Mouse (Mus musculus): ENCODE results near the gene Tbc1d4. TPM values are rescaled to one million over a fixed set of nuclear protein-coding genes. Genes with fewer than 3 reads are reported as not detected.
A peak's percentile ranks its signal among the peaks of the same experiment; 100 is the strongest.

The Tbc1d4 gene
- polyA plus RNA-seq, 1 experiment from 2014 or later, result 8.8 TPM

GRCm38 (mm10) chr14:101477827-101478220 lies 131.2 kb downstream of the Tbc1d4 start:
- no peak overlapping the region for H3K4me3 ChIP-seq
- no peak for ATAC-seq (replicated peaks)
- WGBS, result 90% methylated on average over 5 of the region's 5 CpGs
- no peak overlapping the region for H3K27ac ChIP-seq
- H3K27me3 ChIP-seq (replicated peaks), result no peaks in the 10 kb centered on the region
- no peaks in the 10 kb centered on the region for H3K9me3 ChIP-seq
- no peak overlapping the region for H3K4me2 ChIP-seq
- H3K4me1 ChIP-seq, result no peaks in the 10 kb centered on the region
- H3K36me3 ChIP-seq (replicated peaks), result no peaks in the 10 kb centered on the region
- H3K9ac ChIP-seq, result no peak overlapping the region

GRCm38 (mm10) chr14:101477081-101477826 lies 131.7 kb downstream of the Tbc1d4 start:
- H3K27me3 ChIP-seq (replicated peaks), result no peaks in the 10 kb centered on the region
- H3K9ac ChIP-seq, result no peak overlapping the region
- no peak for ATAC-seq (replicated peaks)
- H3K4me3 ChIP-seq, result no peak overlapping the region
- no peaks in the 10 kb centered on the region for H3K36me3 ChIP-seq (replicated peaks)
- no peak overlapping the region for H3K27ac ChIP-seq
- WGBS, result 82% methylated on average over 20 of the region's 20 CpGs
- no peaks in the 10 kb centered on the region for H3K9me3 ChIP-seq
- no peaks in the 10 kb centered on the region for H3K4me1 ChIP-seq
- no peak overlapping the region for H3K4me2 ChIP-seq

GRCm38 (mm10) chr14:101469475-101470093 lies 139.4 kb downstream of the Tbc1d4 start:
- 90% methylated on average over 5 of the region's 5 CpGs for WGBS
- no peak for ATAC-seq (replicated peaks)
- no peaks in the 10 kb centered on the region for H3K27me3 ChIP-seq (replicated peaks)

DNA sequence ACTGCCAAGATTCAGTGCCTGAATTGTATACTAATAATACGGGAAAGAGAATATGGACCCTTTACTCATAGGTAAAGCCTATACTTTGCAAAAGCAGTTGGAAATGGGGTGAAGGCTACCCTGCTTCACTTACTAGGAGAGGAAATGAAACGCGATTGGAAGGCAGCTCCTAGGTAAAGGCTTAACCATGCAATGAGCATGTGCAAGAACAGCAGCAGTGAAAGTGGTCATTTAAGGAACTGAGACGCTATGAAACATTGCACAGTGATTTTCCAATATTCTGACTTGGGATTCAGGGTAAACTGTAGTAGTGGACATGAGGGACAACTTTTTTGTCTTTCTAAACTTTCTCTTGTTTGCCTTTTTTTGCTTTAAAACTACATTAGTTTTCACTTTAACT lies 140.8 kb downstream of the Tbc1d4 start:
- Histone ChIP-seq H3K36me3 (replicated peaks) (no peaks in the 10 kb centered on the region), H3K27ac (no peak overlapping the region), H3K4me3 (no peak overlapping the region), H3K27me3 (replicated peaks) (no peaks in the 10 kb centered on the region), H3K9ac (no peak overlapping the region), H3K4me1 (no peaks in the 10 kb centered on the region), H3K9me3 (no peaks in the 10 kb centered on the region), H3K4me2 (no peak overlapping the region)
- no peak for ATAC-seq (replicated peaks)
- 91% methylated on average over 4 of the region's 4 CpGs for WGBS

More at GRCm38 (mm10) chr14:101469475-101470093, 139.4 kb downstream of the Tbc1d4 start:
- H3K4me3 ChIP-seq, result no peak overlapping the region
- no peak overlapping the region for H3K4me2 ChIP-seq
- H3K4me1 ChIP-seq, result no peaks in the 10 kb centered on the region
- no peak overlapping the region for H3K9ac ChIP-seq
- no peaks in the 10 kb centered on the region for H3K9me3 ChIP-seq
- H3K36me3 ChIP-seq (replicated peaks), result no peaks in the 10 kb centered on the region
- H3K27ac ChIP-seq, result no peak overlapping the region

GRCm38 (mm10) chr14:101467532-101467931 lies 141.5 kb downstream of the Tbc1d4 start:
- Histone ChIP-seq H3K4me1 (no peaks in the 10 kb centered on the region), H3K9ac (no peak overlapping the region), H3K9me3 (no peaks in the 10 kb centered on the region), H3K4me3 (no peak overlapping the region), H3K36me3 (replicated peaks) (no peaks in the 10 kb centered on the region), H3K27me3 (replicated peaks) (no peaks in the 10 kb centered on the region), H3K27ac (no peak overlapping the region), H3K4me2 (no peak overlapping the region)
- 91% methylated on average over 1 of the region's 1 CpGs for WGBS
- no peak for ATAC-seq (replicated peaks)

DNA sequence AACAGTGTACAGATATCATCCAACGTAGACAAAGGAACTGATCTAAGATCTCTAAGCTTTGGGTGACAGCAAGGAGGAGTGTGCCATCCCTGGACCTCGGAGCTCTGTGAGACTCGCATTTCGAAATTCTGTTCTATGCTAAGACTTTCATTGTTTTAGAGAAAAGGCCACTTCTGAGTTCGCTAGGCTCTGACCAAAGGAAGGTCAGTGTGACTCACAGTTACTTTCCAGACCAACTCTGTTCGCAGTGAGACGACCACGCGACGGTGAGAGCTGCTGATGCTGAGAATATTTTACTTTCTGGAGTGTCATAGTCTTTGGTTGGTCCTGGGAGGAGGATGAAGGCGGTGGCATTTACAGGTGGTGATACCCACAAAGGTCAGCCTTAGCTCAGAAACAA lies 142.5 kb downstream of the Tbc1d4 start:
- H3K4me3 ChIP-seq, result no peak overlapping the region
- H3K9me3 ChIP-seq, result no peaks in the 10 kb centered on the region
- no peak overlapping the region for H3K4me2 ChIP-seq
- 89% methylated on average over 11 of the region's 11 CpGs for WGBS
- H3K9ac ChIP-seq, result no peak overlapping the region
- H3K4me1 ChIP-seq, result no peaks in the 10 kb centered on the region
- no peak overlapping the region for H3K27ac ChIP-seq
- ATAC-seq (replicated peaks), result no peak
- no peaks in the 10 kb centered on the region for H3K36me3 ChIP-seq (replicated peaks)
- H3K27me3 ChIP-seq (replicated peaks), result no peaks in the 10 kb centered on the region

DNA sequence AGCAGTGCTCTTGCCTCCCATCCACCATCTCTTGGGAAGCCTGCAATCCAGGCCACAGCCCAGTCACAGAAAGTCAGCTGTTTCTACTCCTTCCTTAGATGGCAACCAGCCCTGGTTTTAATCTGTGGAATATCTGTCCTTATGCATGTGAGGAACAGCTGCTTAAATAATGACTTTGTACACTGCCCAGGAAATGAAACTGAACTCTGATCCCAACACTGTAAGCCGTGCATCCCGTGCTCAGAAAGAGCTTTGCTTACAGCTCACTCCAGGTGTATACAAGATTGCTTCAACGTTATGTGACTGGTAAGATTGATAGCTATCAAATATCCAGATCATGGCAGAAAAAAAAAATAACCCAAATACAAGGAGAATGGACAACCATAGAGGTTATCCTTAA lies 143.1 kb downstream of the Tbc1d4 start:
- no peaks in the 10 kb centered on the region for H3K9me3 ChIP-seq
- H3K4me2 ChIP-seq, result no peak overlapping the region
- H3K4me3 ChIP-seq, result no peak overlapping the region
- H3K27ac ChIP-seq, result no peak overlapping the region
- H3K27me3 ChIP-seq (replicated peaks), result no peaks in the 10 kb centered on the region
- no peak for ATAC-seq (replicated peaks)
- H3K36me3 ChIP-seq (replicated peaks), result no peaks in the 10 kb centered on the region
- WGBS, result 91% methylated on average over 3 of the region's 3 CpGs
- no peaks in the 10 kb centered on the region for H3K4me1 ChIP-seq
- H3K9ac ChIP-seq, result no peak overlapping the region

- Histone ChIP-seq H3K4me3 (no peak overlapping the region), H3K4me2 (no peak overlapping the region), H3K4me1 (no peaks in the 10 kb centered on the region), H3K36me3 (replicated peaks) (no peaks in the 10 kb centered on the region), H3K9ac (no peak overlapping the region), H3K27ac (no peak overlapping the region), H3K27me3 (replicated peaks) (no peaks in the 10 kb centered on the region), H3K9me3 (no peaks in the 10 kb centered on the region)
- ATAC-seq (replicated peaks), result no peak
- WGBS, result 24% methylated on average over 6 of the region's 6 CpGs
Observed at GRCm38 (mm10) chr14:101460768-101461167, 148.2 kb downstream of the Tbc1d4 start.

DNA sequence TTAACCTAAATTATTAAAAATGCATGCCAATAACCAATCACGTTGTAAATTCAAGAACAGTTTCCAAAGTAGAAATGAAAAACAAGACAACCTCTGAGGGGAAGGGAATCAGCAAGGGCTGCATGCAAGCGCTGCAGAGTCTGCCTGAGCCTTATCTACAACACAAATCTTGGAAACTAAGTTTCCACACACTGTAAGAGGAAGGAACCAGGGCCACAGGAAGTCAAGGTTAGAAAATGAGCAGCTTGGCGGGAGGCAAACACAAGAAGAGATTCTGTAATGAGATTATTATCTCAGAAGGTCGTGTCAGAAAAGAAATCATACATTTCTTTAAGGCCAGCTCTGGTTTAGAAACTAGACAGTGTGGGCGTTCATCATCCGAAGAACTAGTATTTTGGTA lies 156.1 kb downstream of the Tbc1d4 start:
- Histone ChIP-seq H3K4me3 (no peak overlapping the region), H3K4me1 (no peaks in the 10 kb centered on the region), H3K9me3 (no peaks in the 10 kb centered on the region), H3K27me3 (replicated peaks) (no peaks in the 10 kb centered on the region), H3K36me3 (replicated peaks) (no peaks in the 10 kb centered on the region), H3K9ac (no peak overlapping the region), H3K4me2 (no peak overlapping the region), H3K27ac (no peak overlapping the region)
- WGBS, result 84% methylated on average over 6 of the region's 6 CpGs
- no peak for ATAC-seq (replicated peaks)

DNA sequence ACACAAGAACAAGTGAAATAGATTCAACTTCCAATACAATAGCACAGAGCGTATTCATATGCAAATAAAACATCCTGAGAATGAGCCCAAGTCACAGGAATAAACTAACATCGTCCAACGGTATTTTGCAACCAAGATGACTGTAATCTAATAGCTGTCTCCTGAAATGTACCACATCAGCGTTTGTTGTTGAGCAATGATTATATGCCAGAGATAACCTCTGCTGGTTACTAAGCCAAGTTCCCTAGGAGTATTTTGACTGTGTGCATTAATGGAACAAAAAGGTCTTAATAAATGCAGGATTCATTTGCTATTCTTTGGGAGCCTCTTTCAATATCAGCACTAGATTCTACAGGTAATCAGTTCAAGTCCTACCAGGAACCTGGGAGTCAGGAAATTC lies 161.1 kb downstream of the Tbc1d4 start:
- Histone ChIP-seq H3K27ac (no peak overlapping the region), H3K9ac (no peak overlapping the region), H3K4me2 (no peak overlapping the region), H3K4me3 (no peak overlapping the region), H3K36me3 (replicated peaks) (no peaks in the 10 kb centered on the region), H3K9me3 (no peaks in the 10 kb centered on the region), H3K27me3 (replicated peaks) (no peaks in the 10 kb centered on the region), H3K4me1 (no peaks in the 10 kb centered on the region)
- 71% methylated on average over 4 of the region's 4 CpGs for WGBS
- ATAC-seq (replicated peaks), result no peak

GRCm38 (mm10) chr14:101445205-101445604 lies 163.8 kb downstream of the Tbc1d4 start:
- H3K4me1 ChIP-seq, result no peaks in the 10 kb centered on the region
- no peaks in the 10 kb centered on the region for H3K36me3 ChIP-seq (replicated peaks)
- ATAC-seq (replicated peaks), result no peak
- no peak overlapping the region for H3K27ac ChIP-seq
- WGBS, result 67% methylated on average over 5 of the region's 5 CpGs
- H3K4me3 ChIP-seq, result no peak overlapping the region
- H3K9ac ChIP-seq, result no peak overlapping the region
- H3K4me2 ChIP-seq, result no peak overlapping the region
- no peaks in the 10 kb centered on the region for H3K27me3 ChIP-seq (replicated peaks)
- no peaks in the 10 kb centered on the region for H3K9me3 ChIP-seq

DNA sequence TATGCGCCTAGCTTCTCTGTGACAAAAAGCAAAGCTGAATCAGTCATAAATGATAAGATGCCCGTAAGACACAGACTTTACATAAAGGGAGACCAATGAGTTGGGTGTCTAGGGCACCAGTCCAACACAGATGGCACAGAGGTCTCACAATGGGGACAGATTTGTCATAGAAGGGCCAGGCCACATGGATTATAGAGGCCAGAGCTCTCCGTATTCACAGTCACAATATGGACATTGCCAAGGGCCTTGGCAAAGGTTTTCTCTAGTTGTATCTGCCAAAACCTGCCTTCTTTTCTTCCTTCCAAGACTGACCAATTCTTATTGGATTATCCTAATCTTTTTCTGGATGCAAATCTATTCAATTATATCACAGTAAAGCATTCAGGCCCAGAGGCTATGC lies 171.1 kb downstream of the Tbc1d4 start:
- Histone ChIP-seq H3K9me3 (no peaks in the 10 kb centered on the region), H3K4me1 (no peaks in the 10 kb centered on the region), H3K36me3 (replicated peaks) (no peaks in the 10 kb centered on the region), H3K27me3 (replicated peaks) (no peaks in the 10 kb centered on the region), H3K9ac (no peak overlapping the region), H3K4me2 (no peak overlapping the region), H3K27ac (peak overlapping the region; percentile 18; the same call in 1 of the 2 replicates), H3K4me3 (no peak overlapping the region)
- 48% methylated on average over 3 of the region's 3 CpGs for whole genome bisulfite sequencing
- ATAC-seq (replicated peaks), result peak; percentile 88

DNA sequence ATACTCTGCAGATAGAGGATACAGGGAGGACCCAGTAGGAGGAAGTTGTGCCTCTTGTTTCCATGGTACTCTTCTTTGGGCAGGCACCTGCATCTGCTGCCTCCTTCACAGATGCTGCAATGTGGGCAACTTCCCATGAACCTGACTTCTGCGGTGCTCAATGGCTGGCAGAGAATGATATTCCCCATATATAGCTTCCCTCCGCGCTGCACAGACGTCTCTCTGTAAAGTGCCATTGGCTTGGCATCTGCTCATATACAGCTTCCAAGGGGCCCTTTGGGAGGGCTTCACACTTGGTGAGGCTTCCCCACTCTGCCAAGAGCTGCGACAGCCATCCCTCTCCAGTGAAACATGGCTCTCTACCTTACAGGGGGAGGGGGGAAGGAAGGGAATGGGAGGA lies 178.5 kb downstream of the Tbc1d4 start:
- Histone ChIP-seq H3K9ac (no peak overlapping the region), H3K9me3 (no peaks in the 10 kb centered on the region), H3K36me3 (replicated peaks) (no peaks in the 10 kb centered on the region), H3K4me1 (no peaks in the 10 kb centered on the region), H3K27ac (no peak overlapping the region), H3K4me2 (no peak overlapping the region), H3K27me3 (replicated peaks) (no peaks in the 10 kb centered on the region), H3K4me3 (no peak overlapping the region)
- ATAC-seq (replicated peaks), result no peak
- WGBS, result 76% methylated on average over 5 of the region's 5 CpGs
